Mouse (Mus musculus) ZHBTc4 (cell line): ENCODE measurements around the gene Slc38a10.

Experiments used
- DNase-seq: peaks from one replicate; pipeline ENCODE4 v3.0.0-alpha.2; 2011; ENCODE audit warnings: low read depth, low spot score

Gene Slc38a10

DNA sequence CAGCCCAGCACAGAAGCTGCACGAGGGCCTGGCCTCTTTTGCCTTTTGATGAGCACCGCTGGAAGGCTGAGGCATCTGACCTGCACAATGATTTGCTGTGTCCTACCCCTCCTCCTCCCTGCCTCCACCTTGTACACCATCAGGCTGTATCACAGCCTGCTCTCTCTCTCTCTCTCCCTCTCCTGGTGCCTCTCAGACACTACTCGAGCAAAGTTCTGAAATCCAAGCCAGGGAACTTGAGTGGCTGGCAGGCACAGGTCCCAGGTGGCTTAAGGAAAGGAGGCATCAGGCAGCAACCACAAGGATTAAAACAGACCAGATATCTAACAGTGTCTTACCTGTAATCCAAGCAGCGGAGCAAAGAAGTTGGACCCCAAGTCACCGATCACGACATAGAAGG is 10.9 kb downstream of the Slc38a10 start:
- DNase-seq, result peak; percentile 35

DNA sequence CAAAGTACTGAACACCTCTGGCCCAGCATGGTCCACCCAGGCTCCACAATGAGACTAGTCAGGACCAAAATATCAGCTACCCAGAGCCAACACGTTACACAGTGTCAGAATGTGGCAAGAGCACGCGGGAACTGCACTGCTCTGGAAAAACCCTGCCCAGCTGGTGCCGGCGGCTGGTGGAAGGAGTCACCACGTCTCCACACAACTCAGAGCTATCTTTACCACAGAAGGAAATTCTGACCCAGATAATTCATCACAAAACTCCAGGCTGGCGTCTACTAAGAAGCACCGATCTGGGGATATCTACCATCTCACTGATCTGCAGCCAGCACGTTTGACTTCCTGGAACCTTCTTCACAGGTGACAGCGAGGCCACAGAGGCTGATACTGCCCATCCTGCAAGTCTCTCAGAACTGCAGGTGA is 11.8 kb downstream of the Slc38a10 start:
- DNase-seq, result no peak

DNA sequence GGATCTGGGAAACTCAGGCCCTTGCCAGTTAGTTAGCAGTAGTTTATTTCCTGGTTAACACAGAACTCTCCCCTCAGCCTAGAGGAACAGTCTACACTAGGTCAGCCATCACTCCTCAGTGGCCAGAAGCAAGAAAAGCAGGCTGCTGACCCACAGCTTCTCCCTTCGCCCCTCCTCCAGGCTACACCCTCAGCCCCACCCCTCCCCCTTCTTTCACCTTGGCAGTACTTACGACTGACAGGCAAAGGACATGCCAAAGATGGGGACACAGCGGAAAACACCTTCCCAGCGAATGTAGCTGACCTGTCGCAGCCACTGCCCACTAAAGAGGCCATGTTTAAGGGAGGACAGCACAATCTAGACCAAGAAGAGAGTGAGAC is 13.5 kb downstream of the Slc38a10 start:
- no peak for DNase-seq

DNA sequence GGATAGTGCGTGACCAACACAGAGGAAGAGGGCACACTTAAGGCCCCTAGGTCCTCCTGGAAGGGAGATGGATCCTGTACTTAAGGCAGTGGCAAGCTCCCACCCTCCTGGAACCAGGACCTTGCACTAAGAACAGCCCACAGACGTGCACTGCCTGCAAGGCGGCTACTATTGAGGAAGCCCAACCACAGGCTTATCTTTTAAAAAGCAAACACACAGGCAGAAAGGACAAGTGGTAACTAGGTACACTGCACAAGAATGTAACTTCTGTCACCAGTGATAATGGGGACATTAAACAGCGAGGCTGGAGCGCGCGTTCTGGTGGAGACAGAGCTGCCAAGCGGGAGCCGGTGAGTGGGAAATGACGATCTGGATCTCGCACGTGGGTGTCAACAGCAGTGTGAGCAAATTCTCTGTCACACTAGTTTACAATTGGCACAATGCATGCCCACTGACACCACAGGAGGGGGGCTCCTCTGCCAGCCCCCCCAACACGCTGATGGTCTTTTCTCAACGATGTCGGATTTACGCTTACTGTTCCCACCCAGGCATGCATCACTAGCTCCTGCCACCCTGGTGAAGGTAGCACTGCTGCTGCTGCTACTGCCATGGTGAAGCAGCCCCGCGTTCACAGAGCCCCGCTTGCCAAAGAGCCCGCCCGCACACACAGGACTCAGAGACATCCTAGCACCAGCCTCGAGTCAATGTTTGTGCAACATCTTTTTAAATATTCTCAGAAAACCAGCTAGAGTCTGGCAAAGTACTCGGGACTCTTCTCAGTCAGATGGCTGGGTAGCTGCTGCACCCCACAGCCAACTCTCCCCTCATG is 14.1 kb downstream of the Slc38a10 start:
- DNase-seq, result no peak

DNA sequence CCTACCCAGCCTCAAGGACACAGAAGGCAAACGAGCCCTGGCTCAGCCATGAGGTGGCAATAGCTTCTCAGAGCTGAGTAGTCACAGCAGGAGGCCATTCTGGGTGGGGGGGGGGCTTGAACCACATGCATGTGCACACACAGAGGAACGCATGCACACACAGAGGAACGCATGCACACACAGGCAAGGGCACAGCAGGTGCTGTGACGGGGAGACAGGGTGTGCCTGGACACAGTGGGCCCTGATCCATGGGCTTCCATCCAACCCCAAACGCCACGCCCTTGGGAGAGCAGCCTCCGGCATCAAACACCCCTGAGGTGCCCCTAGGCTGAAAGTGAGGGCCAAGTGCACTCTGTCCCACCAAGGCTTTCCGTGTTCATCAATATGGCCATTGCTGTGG is 15.0 kb downstream of the Slc38a10 start:
- no peak for DNase-seq

DNA sequence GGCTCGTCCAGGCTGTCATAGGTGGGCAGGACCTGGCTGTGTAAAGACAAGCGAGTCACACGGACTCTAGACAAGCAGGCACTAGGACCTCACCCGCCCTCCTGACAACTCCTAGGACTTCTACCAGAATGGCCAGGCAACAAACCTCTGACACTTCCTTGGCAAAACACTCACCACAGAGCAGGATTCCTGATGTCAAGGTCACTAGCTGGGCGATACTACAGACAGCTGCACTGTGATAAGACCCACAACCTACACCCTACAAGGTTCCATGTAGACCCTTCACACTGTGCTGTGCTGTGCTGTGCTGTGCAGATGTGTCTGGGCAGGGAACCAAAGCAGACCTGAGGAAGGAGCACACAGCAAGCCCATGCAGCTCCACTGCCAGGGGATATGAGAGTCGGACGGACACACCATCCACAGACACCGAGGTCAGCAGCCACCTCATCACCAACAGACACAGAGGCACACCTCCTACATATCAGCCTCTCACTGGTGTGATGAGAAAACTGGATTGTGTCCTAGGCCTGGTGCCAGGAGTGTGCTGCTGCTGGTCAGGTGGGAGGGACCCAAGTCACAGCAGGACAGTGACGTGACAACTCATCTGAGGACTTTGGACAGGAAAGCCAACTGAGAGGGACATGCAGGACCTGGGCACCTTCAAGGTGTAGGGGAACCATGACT is 16.2 kb downstream of the Slc38a10 start:
- no peak for DNase-seq

DNA sequence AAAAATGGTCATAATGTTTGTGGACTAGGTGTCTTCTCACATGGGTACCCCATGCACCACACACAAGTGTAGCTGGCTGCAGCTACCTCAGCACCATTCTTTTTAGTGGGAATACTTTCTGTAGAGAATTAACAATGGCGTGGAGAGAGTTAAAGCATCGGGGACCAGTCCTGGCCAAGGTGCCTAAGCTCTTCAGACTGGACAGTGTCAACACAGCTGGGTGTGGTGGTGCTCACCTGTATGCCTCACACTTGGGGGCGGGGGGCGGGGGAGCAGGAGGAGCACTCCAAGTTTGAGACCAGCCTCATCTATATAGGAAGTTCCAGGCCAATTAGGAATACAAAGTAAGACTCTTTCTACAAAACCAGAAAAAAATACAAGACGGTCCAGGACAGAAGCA is 17.0 kb downstream of the Slc38a10 start:
- no peak for DNase-seq

DNA sequence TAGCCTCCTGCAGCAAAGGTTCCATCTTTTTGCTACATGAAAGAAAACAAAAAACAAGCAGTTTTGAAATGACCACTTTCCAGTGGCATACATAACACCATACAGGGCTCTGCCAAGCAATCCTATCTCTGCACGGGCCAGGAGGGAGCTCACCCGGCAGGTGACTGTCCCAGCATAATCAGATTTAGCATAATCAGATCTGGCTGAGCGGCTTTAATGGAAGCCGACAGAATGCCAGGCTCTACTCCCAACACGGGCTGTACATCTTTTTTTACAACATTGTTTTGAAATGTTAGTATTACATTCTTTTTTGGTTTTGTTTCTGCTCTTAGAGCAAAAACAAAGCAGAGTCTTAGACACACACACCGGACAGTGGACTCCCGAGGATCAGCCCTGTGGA is 21.9 kb downstream of the Slc38a10 start:
- DNase-seq, result no peak

DNA sequence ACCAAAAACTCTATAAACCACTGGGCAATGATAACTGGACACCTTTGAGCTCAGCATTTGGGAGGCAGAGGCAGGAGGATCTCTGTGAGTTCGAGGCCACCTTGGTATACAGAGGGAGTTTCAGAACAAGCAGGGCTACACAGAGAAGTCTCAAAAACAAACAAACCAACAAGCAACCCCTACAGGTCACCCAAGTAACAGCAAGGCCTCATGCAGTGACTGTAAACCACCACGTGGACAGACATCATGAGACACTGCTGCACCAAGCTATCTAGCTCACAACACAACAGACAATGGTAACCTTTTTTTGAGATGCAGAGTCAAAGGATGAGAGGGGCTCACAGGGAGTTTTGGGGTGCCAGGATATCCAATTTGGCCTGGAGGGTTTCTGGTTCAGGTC is 24.3 kb downstream of the Slc38a10 start:
- DNase-seq, result peak; percentile 68

DNA sequence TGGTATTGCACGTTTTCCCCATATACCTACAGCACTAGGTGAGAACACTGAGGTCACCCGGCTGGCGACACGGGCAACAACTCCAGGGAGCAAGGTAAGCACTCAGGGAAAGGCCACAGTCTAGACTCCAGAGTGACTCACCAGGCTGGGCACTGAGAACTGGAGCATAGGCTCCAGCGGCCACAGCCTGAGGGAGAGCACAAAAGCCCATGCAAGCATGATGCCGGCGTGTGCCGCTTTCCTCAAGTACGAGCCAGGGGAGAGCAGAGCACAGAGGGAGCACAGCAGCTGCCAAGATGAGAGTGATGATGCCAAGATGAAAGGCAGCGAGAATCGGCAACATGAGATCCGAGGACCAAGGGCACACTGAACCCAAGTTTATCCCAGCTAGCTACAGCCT is 29.0 kb downstream of the Slc38a10 start:
- no peak for DNase-seq

DNA sequence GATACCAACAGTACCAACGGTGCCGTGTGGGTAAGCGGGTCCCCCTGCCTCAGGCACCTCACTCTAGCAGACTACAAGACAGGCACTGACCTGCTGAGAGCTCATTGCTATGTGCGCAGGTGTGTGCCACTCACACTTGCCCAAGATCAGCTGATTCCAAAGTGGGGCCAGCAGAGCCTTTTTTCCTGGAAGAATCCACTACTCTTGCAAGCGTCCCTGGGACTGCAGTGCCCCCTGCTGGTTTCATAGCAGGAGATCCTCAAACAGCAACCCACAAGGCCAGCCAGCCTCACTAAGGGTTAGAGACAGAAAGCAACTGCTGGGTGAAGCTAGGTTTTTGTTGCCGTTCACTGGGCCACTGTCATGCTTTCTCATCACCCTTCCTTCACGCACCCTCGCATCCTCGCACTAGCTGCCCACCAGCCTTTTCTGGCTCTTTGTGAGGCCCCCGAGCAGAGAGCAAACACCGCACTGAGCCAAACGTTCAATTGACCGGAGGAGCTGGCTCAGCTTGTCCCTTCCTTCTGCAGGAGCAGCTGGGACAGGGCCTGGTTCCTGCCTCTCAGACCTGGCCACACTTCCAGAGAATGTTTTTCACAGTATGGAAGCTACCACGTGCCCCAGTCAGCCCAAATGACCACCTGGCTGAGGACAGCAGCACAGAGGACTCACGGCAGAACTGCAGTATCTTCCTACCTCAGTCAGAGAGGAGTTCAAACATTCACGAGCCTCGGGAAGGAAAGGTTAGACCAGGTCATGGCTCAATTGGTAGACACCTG is 30.3 kb downstream of the Slc38a10 start:
- peak; percentile 81 for DNase-seq

DNA sequence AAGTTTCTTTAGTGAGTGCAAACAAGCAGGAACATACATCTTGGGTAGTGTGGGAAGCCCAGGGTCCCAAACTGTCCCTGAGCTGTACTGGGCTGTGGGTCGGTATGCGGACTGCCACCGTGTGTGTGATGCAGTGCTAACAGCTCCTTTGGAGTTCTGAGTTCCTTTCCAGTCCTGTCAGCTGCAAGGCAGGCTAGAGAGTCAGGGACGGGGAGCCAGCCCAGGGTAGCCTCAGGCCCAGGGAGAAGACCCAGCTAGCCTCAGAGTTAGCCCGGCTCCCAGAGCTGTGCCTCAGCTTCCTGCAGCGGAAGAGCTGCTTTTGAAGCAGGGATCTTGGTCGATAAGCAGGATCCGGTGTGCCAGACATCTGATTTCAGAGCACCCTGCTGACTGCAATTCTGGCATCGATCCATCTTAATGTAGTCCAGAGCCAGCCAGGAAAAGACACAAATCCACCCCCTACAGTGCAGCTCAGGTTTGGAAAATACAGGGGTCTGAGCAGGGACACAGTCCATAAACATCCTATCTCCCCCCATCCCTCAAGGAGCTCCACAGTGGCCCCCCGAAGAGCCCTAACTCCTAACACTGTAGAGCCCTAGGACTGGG is 31.1 kb downstream of the Slc38a10 start:
- DNase-seq, result no peak

DNA sequence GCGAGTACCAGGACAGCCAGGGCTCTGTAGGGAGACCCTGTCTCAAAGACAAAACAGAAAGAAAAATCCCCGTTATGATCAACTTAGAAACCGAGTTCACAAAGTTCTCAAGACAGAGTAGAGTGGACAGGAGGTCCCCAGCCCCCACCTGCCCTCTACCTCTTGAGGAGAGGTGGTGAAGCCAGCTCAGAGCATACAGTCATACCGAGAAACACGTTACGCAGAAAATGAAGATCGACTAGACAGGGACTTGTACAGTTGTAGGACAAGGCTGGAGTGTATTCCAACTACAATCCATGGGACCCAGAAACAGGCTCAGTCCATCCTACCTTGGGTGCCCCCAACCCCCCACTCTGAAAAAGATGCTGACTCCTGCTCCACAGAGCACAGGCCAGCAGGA is 32.0 kb downstream of the Slc38a10 start:
- DNase-seq, result no peak

DNA sequence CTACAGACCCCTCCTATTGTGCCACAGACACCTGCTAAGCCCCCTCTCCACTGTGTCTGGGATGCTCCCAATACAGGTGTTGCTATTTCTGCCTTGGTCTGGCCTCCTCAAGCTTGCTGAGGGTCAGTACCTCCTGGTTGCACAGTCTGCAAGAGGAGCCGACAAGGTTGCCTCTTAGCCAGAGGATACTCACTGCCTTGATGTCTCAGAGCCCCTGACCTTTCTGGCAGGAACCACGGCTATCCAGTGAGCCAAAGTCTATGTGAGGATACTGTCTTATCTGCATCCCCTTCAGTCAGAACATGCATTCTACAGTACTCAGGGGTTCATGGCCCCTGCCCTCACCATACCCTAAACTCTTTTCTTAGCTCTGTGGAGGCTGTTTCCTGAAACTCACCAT is 33.5 kb downstream of the Slc38a10 start:
- DNase-seq, result no peak

DNA sequence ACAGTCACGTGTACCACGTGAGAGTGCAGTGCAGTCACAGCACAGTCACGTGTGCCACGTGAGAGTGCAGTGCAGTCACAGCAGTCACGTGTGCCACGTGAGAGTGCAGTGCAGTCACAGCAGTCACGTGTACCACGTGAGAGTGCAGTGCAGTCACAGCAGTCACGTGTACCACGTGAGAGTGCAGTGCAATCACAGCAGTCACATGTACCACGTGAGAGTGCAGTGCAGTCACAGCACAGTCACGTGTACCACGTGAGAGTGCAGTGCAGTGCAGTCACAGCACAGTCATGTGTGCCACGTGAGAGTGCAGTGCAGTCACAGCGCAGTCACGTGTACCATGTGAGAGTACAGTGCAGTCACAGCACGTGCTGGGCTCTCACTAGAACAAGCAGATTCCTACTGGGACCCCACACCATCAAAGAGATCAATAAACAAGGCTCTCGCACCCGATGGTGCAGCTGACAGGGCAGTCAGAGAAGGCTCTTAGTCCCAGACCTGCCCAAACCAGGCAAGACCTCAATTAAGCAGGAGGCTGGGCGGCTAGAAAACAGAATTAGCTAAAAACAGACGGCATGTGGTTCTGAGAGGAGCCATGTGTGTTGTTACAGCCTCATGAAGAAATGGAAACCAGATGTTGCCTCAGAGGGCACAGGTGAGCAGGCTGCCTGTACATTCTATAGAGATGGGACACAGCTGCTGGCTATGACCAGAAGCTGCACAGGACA is 36.5 kb downstream of the Slc38a10 start:
- DNase-seq, result no peak

DNA sequence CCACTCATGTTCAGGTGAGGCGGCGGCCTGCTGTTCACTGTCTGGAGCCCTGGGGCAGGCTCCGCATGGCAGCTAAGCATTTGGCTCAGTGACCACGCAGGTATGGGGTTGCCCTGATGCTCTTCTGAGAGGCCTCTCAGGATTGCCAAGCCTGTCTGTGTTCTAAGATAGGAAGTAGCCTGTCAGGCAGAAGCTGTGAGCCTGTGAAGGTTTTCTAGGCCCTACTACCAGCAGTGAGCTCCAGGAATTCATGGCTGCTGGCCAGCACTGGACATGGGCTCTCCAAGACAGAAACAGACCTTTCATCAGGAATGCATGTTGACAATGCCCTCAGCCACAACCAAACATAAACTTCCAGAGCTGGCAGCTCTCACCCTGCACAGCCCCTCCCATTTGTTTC is 39.0 kb downstream of the Slc38a10 start:
- no peak for DNase-seq

DNA sequence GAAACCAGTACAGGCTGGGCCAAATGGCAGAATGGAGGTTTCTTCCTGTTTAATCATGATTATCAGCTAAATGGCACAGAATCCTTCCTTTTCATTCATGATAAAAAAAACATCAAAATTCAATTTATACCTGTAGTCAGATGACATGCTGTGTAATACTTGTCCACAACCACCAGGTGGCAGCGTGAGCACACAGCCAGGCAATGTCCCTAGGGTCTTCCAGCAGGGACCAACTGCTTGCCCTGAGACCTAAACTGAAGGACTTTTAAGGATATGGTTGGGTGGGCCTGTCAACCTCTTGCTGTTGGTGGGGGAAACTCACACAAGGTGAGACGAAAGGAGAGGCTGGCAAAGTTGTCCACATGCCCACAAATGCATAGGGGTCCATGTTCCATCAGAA is 40.1 kb downstream of the Slc38a10 start:
- peak; percentile 73 for DNase-seq

DNA sequence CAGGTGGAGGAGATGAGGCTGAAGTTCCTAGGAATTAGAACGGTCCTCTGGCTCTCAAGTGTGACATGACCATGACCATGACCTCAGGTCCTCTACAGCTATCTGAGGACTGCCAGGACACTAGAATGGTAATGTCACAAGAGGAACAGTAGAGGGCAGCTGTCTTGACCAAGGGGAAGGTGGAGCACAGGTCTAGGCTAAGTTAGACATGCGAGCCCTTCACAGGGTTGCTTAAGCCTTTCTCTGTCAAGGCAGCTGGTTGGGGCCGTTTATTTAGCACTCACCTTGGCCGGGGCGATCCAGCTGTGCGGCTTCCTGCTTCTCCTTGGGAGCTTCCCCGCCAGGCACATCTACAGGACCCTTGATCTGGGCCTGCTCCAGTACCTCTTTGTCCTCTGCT is 40.6 kb downstream of the Slc38a10 start:
- DNase-seq, result peak; percentile 56

DNA sequence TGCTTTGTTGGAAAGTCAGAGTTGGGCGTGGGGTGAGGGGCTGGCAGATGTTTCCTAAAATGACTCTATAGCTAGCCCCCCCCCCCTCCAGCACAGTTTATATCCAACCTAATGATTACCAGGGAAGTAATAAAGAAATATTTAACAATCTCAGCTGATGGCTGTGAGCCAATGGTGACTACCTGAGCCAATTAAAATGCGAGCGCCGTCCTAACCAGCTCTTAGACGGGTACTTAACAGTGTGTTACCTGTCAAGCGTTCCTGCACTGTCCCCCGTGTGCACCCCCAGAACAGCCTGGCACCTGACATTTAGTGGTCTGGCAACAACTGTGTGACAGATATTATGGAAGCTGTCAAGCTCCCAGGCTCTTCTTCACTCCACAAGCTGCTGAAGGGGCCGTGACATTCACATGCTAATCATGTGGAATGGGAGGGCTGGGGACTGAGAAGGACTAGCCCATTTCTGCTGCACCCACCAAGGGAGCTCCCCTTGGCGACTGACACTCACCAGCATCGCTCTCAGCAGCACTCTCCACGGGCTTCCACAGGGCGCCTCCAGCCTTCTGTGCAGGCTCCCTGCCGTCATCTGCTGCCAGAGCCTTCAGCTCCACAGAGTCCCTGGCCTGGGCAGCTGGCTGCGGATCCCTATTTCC is 41.5 kb downstream of the Slc38a10 start:
- DNase-seq, result peak; percentile 57

DNA sequence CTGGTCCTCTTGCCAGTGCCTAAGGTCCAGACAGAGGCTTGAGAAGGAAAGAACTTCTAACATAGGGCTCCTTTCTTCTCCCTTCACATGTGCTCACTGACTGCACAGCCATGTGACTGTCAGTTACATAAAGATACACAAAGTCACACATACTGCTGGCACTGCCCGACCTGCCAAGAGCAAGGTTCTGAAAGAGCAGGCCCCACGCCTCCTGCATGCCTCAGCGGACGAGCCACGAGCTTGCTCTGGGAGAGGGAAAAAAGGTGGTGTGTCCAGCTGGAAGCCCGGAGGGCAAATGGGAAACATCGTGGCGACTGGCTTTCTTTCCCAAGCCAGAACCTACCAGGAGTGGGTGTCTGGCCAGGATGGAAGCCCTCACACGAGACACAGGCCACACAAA is 43.4 kb downstream of the Slc38a10 start:
- no peak for DNase-seq

DNA sequence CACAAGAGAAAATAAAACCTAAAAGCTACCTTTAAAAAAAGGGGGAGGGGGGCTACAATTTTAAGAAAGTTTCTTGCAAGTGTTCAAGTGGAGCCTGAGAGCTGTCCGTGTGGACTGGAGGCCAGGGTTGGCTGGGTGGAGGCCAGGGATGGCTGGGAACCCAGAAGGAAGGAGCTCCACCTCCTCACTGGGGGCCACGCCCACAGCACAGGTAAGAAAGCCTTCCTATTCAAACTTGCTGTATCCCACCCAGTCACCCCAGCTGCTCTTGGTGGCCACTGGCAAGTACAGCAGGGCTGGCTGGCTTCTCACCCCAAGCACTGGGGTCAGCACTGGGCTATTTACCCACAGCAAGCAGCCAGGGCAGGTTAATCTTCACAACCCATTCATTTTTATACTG is 44.1 kb downstream of the Slc38a10 start:
- DNase-seq, result no peak
